Mouse (Mus musculus) stomach, embryonic 16.5 days (tissue): ENCODE data around the gene Hba-x. TPM values are rescaled to one million over a fixed set of nuclear protein-coding genes. Genes with fewer than 3 reads are reported as not detected.

Source experiments
- ATAC-seq: fragments of 200-750 bp; cut with Nextera tagmentation; 2 replicates; pipeline ENCODE4 v1.8.0; 2017; ENCODE audit warnings: moderate number of reproducible peaks, moderate TSS enrichment; ENCODE audit not compliant: insufficient read depth, low FRiP score
- H3K27ac ChIP-seq: fragments of 300-500 bp; sonication (generic); 2 replicates; pipeline ENCODE4 v1.5.1; 2014; ENCODE audit warnings: low read length
- H3K27me3 ChIP-seq: fragments of 300-500 bp; sonication (generic); 2 replicates; pipeline ENCODE4 v1.6.1; 2014; ENCODE audit warnings: low read length, control low read depth, mixed read lengths; ENCODE audit not compliant: control insufficient read depth, insufficient read depth
- H3K36me3 ChIP-seq: fragments of 300-500 bp; sonication (generic); 2 replicates; pipeline ENCODE4 v1.6.1; 2014; ENCODE audit warnings: low read length; ENCODE audit not compliant: control insufficient read depth, insufficient read depth
- H3K4me1 ChIP-seq: fragments of 300-500 bp; sonication (generic); 2 replicates; pipeline ENCODE4 v1.6.1; 2014; ENCODE audit warnings: low read length, control low read depth, mixed read lengths; ENCODE audit not compliant: control insufficient read depth, insufficient read depth
- H3K4me2 ChIP-seq: fragments of 300-500 bp; sonication (generic); 2 replicates; pipeline ENCODE4 v1.6.1; 2014; ENCODE audit warnings: low read depth, low read length, mixed read lengths
- H3K4me3 ChIP-seq: fragments of 300-500 bp; sonication (generic); replicated peaks from 2 replicates; pipeline ENCODE4 v1.5.1; 2014; ENCODE audit warnings: mild to moderate bottlenecking, low read length
- H3K9ac ChIP-seq: fragments of 300-500 bp; sonication (generic); 2 replicates; pipeline ENCODE4 v1.6.1; 2014; ENCODE audit warnings: low read length
- H3K9me3 ChIP-seq: fragments of 300-500 bp; sonication (generic); replicated peaks from 2 replicates; pipeline ENCODE4 v1.6.1; 2016; ENCODE audit warnings: low read length, control low read depth; ENCODE audit not compliant: control insufficient read depth
- whole genome bisulfite sequencing: fragments of 180-500 bp; shearing (Covaris S2); extraction: QIAGEN DNeasy Blood & Tissue Kit; methylation state at CpG from one replicate; pipeline ENCODE4 v1.1.7; 2014; 5-methylcytosine and 5-hydroxymethylcytosine counted together
- polyA plus RNA-seq: library from polyadenylated mRNA; unstranded; fragments of >200 nt; fragmentation: Nextera tagmentation; extraction: Ambion mirVana; gene quantifications from 2 replicates; pipeline ENCODE4 v1.2.1, GENCODE M21; 2015

Hba-x gene
- polyA plus RNA-seq, 1 experiment from 2014 or later, result 16.3 TPM

- peak overlapping the region; percentile 49 for H3K4me2 ChIP-seq
- no peak for ATAC-seq
- no peak overlapping the region for H3K9ac ChIP-seq
- no peaks in the 10 kb centered on the region for H3K36me3 ChIP-seq
- 0 out of 2 replicates have a peak, but pooled peaks cover 4% of the 10 kb centered on the region for H3K27me3 ChIP-seq
- no peaks in the 10 kb centered on the region for H3K9me3 ChIP-seq
- 53% methylated on average over 14 of the region's 17 CpGs for WGBS
- no peaks in the 10 kb centered on the region for H3K4me1 ChIP-seq
- no peak overlapping the region for H3K4me3 ChIP-seq
- H3K27ac ChIP-seq, result no peak overlapping the region
Observed at GRCm38 (mm10) chr11:32300279-32301267, 24.4 kb downstream of the Hba-x start.

GRCm38 (mm10) chr11:32301506-32301905 lies 25.3 kb downstream of the Hba-x start:
- Histone ChIP-seq H3K4me2 (no peak overlapping the region), H3K36me3 (no peaks in the 10 kb centered on the region), H3K27ac (no peak overlapping the region), H3K9ac (no peak overlapping the region), H3K27me3 (0 out of 2 replicates have a peak, but pooled peaks cover 4% of the 10 kb centered on the region), H3K9me3 (no peaks in the 10 kb centered on the region), H3K4me3 (no peak overlapping the region), H3K4me1 (no peaks in the 10 kb centered on the region)
- 68% methylated on average over 1 of the region's 1 CpGs for WGBS
- ATAC-seq, result no peak

- Histone ChIP-seq H3K9me3 (no peaks in the 10 kb centered on the region), H3K4me2 (no peak overlapping the region), H3K4me3 (no peak overlapping the region), H3K9ac (no peak overlapping the region), H3K4me1 (no peaks in the 10 kb centered on the region), H3K36me3 (no peaks in the 10 kb centered on the region), H3K27me3 (0 out of 2 replicates have a peak, but pooled peaks cover 4% of the 10 kb centered on the region), H3K27ac (no peak overlapping the region)
- ATAC-seq, result no peak
- WGBS, result 42% methylated on average over 2 of the region's 2 CpGs
Observed at GRCm38 (mm10) chr11:32302824-32303419, 26.7 kb downstream of the Hba-x start.

GRCm38 (mm10) chr11:32303455-32303854 lies 27.3 kb downstream of the Hba-x start:
- WGBS, result 70% methylated on average over 1 of the region's 1 CpGs
- no peak overlapping the region for H3K9ac ChIP-seq
- no peaks in the 10 kb centered on the region for H3K36me3 ChIP-seq
- H3K9me3 ChIP-seq, result no peaks in the 10 kb centered on the region
- no peak overlapping the region for H3K4me2 ChIP-seq
- H3K27me3 ChIP-seq, result 0 out of 2 replicates have a peak, but pooled peaks cover 4% of the 10 kb centered on the region
- H3K4me1 ChIP-seq, result no peaks in the 10 kb centered on the region
- no peak overlapping the region for H3K4me3 ChIP-seq
- no peak overlapping the region for H3K27ac ChIP-seq
- ATAC-seq, result no peak

- 70% methylated on average over 1 of the region's 1 CpGs for WGBS
- Histone ChIP-seq H3K4me3 (no peak overlapping the region), H3K9ac (no peak overlapping the region), H3K4me2 (no peak overlapping the region), H3K27me3 (no peaks in the 10 kb centered on the region), H3K36me3 (no peaks in the 10 kb centered on the region), H3K9me3 (no peaks in the 10 kb centered on the region), H3K4me1 (no peaks in the 10 kb centered on the region), H3K27ac (no peak overlapping the region)
- no peak for ATAC-seq
Observed at GRCm38 (mm10) chr11:32307006-32307405, 30.8 kb downstream of the Hba-x start.

- 70% methylated on average over 4 of the region's 4 CpGs for WGBS
- no peak overlapping the region for H3K9ac ChIP-seq
- H3K27me3 ChIP-seq, result no peaks in the 10 kb centered on the region
- H3K9me3 ChIP-seq, result no peaks in the 10 kb centered on the region
- H3K4me3 ChIP-seq, result no peak overlapping the region
- no peak overlapping the region for H3K4me2 ChIP-seq
- ATAC-seq, result no peak
- no peaks in the 10 kb centered on the region for H3K36me3 ChIP-seq
- H3K27ac ChIP-seq, result no peak overlapping the region
- no peaks in the 10 kb centered on the region for H3K4me1 ChIP-seq
Observed at GRCm38 (mm10) chr11:32309446-32309845, 33.2 kb downstream of the Hba-x start.

GRCm38 (mm10) chr11:32309928-32310327 lies 33.7 kb downstream of the Hba-x start:
- no peak overlapping the region for H3K4me3 ChIP-seq
- WGBS, result 64% methylated on average over 3 of the region's 3 CpGs
- ATAC-seq, result no peak

GRCm38 (mm10) chr11:32316009-32316408 lies 39.8 kb downstream of the Hba-x start:
- Histone ChIP-seq H3K4me3 (no peak overlapping the region), H3K27ac (no peak overlapping the region), H3K27me3 (no peaks in the 10 kb centered on the region), H3K36me3 (no peaks in the 10 kb centered on the region), H3K4me2 (no peak overlapping the region), H3K4me1 (no peaks in the 10 kb centered on the region), H3K9me3 (no peaks in the 10 kb centered on the region), H3K9ac (no peak overlapping the region)
- WGBS, result 84% methylated on average over 3 of the region's 3 CpGs
- no peak for ATAC-seq

More at GRCm38 (mm10) chr11:32309928-32310327, 33.7 kb downstream of the Hba-x start:
- Histone ChIP-seq H3K9ac (no peak overlapping the region), H3K9me3 (no peaks in the 10 kb centered on the region), H3K27ac (no peak overlapping the region), H3K4me1 (no peaks in the 10 kb centered on the region), H3K27me3 (no peaks in the 10 kb centered on the region), H3K36me3 (no peaks in the 10 kb centered on the region), H3K4me2 (no peak overlapping the region)
